Mouse (Mus musculus) small intestine, adult 2 months (tissue): Measurements from ENCODE around the gene Crlf2. TPM values are rescaled to one million over a fixed set of nuclear protein-coding genes. Genes with fewer than 3 reads are reported as not detected.

Source experiments
- H3K27ac ChIP-seq: fragments of 200-500 bp; 2 replicates; pipeline ENCODE4 v1.5.1; 2012; ENCODE audit warnings: low read depth, low read length, control low read depth, inconsistent platforms; ENCODE audit not compliant: insufficient read depth
- H3K27me3 ChIP-seq: fragments of 200-500 bp; 2 replicates; pipeline ENCODE4 v1.6.1; 2012; ENCODE audit warnings: mild to moderate bottlenecking, moderate library complexity, low read length, inconsistent platforms; ENCODE audit not compliant: control insufficient read depth, insufficient read depth
- H3K36me3 ChIP-seq: fragments of 200-500 bp; 2 replicates; pipeline ENCODE4 v1.6.1; 2012; ENCODE audit warnings: mild to moderate bottlenecking, low read length, control low read depth, inconsistent platforms; ENCODE audit not compliant: control insufficient read depth, insufficient read depth
- H3K4me1 ChIP-seq: fragments of 200-500 bp; 2 replicates; pipeline ENCODE4 v1.6.1; 2012; ENCODE audit warnings: low read length, inconsistent platforms, mixed read lengths; ENCODE audit not compliant: control insufficient read depth, insufficient read depth, insufficient read length
- H3K4me3 ChIP-seq: fragments of 200-500 bp; 2 replicates; pipeline ENCODE4 v1.5.1; 2012; ENCODE audit warnings: low read depth, mild to moderate bottlenecking, control low read depth, inconsistent platforms, low read length, moderate library complexity
- CTCF ChIP-seq: fragments of 200-500 bp; IDR thresholded peaks from 2 replicates; pipeline ENCODE4 v1.5.1; 2012; ENCODE audit warnings: low read depth, mild to moderate bottlenecking, control low read depth, inconsistent platforms, low read length, moderate library complexity, mixed read lengths; ENCODE audit not compliant: insufficient replicate concordance, insufficient read length; ENCODE audit errors: extremely low read depth
- POLR2A ChIP-seq: fragments of 200-500 bp; IDR thresholded peaks from 2 replicates; pipeline ENCODE4 v1.6.1; 2012; ENCODE audit warnings: low read depth, mild to moderate bottlenecking, control low read depth, inconsistent platforms, low read length, moderate library complexity
- WGBS: fragments of 180-500 bp; shearing (Covaris S2); methylation state at CpG from one replicate; pipeline ENCODE4 v1.1.7; 2018; 5-methylcytosine and 5-hydroxymethylcytosine counted together
- polyA plus RNA-seq: library from polyadenylated mRNA; depleted of rRNA; stranded (reverse); fragments of >200 nt; gene quantifications from 2 replicates; pipeline ENCODE4 v1.2.3, GENCODE M21; 2012

Gene Crlf2
- polyA plus RNA-seq, 1 experiment = 51.8 TPM

DNA sequence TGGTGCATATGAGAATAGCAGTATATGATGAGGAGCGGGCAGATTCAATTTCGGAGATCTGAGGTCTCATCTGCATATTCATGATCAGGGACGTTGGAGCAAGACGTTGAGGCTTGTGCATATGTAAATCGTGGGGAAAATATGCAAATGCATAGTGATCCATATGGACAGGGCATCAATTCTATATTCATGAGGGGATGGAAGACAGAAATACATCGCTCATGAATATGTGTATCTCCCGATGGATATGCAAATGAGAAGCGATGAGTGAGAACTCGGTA lies 730 bp downstream of the Crlf2 start:
- no peaks in the 10 kb centered on the region for H3K36me3 ChIP-seq
- no peak for TF ChIP-seq POLR2A
- no peak for TF ChIP-seq CTCF
- peaks cover 2% of the 10 kb centered on the region; the same call in 1 of the 2 replicates for H3K4me1 ChIP-seq
- no peaks in the 10 kb centered on the region for H3K27me3 ChIP-seq
- peak overlapping the region; percentile 96 for H3K4me3 ChIP-seq
- peak overlapping the region; percentile 84 for H3K27ac ChIP-seq
- under 1% methylated on average over 9 of the region's 9 CpGs for WGBS

DNA sequence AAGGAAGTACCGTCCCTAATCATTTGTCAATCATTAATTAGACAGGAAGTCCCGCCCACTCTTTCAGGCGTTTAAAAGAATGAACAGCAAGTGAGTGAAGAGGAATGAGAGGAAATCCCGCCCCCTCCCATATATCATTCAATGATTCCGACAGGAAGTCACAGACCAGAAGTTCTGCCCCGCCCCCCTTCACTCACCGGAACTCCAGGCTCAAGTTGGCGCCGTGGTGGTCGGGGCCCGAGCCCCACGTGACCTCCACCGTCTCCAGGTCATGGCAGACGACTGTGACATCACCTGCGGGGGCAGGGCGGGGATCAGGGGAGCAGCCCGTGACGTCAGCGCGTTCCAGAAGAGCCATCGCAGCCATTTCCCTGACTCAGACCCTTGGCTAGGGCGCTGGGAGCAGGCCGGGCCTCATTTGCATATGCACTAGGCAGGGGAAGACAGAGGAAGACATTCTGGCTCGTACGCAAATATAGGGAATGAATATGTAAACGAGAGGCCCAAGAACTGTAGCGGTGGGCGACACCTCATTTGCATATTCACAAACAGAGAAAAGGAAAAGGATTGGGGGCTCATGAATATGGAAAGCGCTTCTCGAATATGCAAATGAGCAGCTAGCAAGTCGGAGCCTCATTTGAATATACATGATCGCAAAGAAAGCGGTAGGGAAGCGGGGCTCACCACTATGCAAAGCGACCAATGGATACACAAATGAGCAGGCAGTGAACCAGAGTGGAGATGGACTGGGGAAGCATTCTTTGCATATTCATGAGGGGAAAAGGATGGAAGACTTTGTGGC lies 1.3 kb downstream of the Crlf2 start:
- Histone ChIP-seq H3K4me3 (peak overlapping the region; percentile 71), H3K4me1 (peaks cover 2% of the 10 kb centered on the region; the same call in 1 of the 2 replicates), H3K27me3 (no peaks in the 10 kb centered on the region), H3K27ac (peak overlapping the region; percentile 84), H3K36me3 (no peaks in the 10 kb centered on the region)
- under 1% methylated on average over 35 of the region's 35 CpGs for WGBS
- no peak for TF ChIP-seq POLR2A
- TF ChIP-seq CTCF = no peak

DNA sequence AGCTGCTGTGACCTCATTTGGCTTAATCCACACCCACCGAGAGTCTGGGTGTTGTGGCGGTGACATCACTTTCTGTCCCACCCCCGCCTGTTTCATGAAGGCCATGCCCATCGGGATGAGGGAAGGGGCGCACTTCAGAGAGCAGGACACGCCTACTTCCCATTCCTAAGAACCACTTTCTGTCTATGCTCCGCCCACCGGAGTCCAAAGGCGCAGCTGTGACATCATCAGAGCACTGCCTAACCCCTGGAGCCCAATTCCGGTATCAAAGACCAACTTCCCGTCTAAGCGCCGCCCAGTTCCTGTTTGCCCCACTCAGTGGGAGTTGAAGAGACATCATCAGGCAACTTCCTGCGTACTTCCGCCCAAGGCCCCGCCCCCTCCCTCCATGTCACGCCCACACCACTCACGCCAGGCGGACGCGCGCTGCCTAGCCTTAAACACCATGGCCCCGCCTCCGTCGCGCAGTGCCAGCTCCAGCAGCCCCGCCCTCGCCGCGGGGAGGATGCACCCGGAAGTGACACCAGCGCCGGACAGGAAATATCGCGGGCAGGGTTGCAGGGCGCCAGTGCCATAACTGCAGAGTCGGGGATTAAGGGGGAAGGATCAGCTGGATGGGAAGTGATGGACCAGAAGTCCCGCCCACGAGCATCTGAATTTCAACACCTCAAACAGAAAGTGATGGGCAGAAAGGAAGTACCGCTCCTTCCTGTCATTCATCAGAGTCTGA lies 2.0 kb downstream of the Crlf2 start:
- H3K36me3 ChIP-seq = no peaks in the 10 kb centered on the region
- H3K27me3 ChIP-seq = no peaks in the 10 kb centered on the region
- H3K4me3 ChIP-seq = peak overlapping the region; percentile 71
- H3K4me1 ChIP-seq = peaks cover 2% of the 10 kb centered on the region; the same call in 1 of the 2 replicates
- WGBS = 5% methylated on average over 40 of the region's 40 CpGs
- TF ChIP-seq CTCF (no peak), POLR2A (no peak)
- peak overlapping the region; percentile 84 for H3K27ac ChIP-seq

DNA sequence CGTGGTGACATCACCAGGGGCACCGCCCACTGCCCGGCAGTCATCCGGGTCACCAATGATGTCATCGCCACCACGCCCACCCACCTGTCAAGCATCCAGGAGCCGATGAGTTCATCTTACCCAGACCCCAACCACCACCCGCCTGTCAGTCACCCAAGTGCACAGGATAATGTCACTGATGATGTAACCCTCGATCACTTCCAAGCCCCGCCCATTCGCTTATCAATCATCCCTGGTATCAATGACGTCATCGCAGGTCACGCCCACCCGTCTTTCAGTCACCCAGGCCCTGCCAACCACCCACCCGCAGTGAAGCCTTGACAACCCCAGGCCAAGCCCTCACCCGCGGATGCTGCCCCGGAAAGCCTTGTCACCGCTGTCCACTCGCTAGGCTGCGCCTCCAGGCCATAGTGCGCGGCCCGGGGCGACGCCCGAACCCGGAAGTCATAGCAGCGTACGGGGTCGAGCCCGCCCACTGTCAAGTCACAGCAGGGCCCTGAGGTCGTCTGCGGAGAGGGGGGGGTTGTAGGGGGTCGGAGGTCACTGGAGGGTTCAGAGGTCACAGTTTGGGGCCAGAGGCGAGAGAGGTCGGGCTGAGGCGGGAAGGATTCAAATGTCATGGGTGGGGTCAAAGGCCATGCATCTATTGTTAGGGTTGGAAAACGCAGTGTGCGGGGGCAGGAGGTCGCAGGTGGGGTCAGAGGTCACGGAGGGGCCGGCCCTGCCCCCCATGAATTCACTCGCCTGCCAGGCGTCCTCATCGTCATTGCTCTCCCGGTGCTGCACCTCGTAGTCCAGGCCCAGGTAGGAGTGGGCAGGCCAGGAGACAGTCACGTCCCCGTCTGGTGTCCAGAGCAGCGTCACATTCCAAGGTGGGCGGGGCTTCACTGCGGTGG lies 2.9 kb downstream of the Crlf2 start:
- no peak overlapping the region for H3K27ac ChIP-seq

DNA sequence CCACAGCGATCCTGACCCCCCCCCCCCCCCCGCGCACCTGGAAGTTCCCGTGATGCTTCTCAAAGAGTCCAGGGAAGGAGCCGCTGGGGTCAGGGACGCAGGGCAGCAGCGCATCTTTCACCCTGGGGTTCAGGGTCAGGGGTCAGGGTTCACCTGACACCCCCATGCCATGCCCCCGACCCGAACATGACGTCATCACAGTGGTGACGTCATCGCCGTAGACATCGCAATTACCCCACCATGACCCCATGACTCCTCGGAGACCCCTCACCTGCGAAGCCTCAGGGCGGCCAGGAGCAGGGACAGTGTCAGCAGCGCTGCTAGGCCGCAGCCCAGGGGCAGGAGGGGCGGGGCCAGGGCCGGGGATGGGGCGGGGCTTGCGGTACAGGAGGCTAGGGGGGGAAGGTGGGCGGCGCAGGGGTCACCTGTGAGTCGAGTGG lies 3.5 kb downstream of the Crlf2 start:
- no peaks in the 10 kb centered on the region for H3K36me3 ChIP-seq
- H3K27ac ChIP-seq = no peak overlapping the region
- 79% methylated on average over 26 of the region's 26 CpGs for whole genome bisulfite sequencing
- H3K27me3 ChIP-seq = no peaks in the 10 kb centered on the region
- peaks cover 2% of the 10 kb centered on the region; the same call in 1 of the 2 replicates for H3K4me1 ChIP-seq
- no peak overlapping the region for H3K4me3 ChIP-seq
- TF ChIP-seq CTCF (no peak), POLR2A (no peak)

More for the DNA sequence above, 2.9 kb downstream of the Crlf2 start:
- 76% methylated on average over 54 of the region's 54 CpGs for WGBS
- Histone ChIP-seq H3K4me3 (peak overlapping the region; percentile 71), H3K27me3 (no peaks in the 10 kb centered on the region), H3K4me1 (peaks cover 2% of the 10 kb centered on the region; the same call in 1 of the 2 replicates), H3K36me3 (no peaks in the 10 kb centered on the region)
- no peak for TF ChIP-seq POLR2A
- TF ChIP-seq CTCF = no peak

DNA sequence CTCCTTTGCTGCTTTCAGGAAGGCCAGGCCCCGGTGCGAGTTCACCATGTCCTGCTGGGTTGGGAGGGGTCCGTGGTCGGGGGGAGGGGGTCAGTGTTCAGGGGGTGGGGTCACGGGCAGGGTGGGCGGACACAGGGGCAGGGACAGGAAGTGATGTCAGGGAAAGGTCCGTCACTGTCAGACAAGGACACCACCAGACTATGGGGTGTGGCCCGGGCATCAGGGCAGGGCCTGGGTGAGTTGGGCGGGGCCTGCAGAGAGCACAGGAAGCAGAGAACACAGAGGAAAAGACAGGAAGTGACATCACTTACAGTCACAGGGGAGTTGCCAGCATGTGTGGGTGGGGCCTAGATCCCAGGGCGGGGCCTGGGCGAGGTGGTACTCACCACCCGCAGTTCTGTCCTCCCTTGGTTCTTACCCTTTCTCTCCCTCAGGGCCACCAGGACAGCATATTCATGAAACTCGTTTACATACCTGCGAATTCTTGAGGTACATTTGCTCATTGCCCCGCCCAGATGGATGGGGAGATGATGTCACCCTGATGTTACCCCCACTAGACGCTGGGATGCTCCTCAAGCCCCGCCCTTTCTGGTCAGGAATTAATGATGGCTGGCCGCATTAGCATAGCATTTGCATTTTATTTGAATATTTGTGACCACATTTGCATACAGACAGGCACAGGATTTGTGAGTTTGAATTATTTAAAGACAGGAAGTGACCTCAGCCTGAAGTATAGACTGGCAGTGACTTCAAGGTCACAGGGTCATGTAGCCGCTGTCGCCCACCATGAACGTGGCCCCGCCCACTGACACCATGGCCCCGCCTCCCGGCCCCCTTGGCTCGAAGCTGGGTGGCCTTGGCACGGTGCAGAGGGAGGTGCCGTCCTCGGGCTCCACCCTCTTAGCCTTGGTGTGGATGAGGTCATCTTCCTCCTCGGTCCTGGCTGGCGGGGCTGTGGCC lies 4.4 kb downstream of the Crlf2 start:
- peaks cover 2% of the 10 kb centered on the region; the same call in 1 of the 2 replicates for H3K4me1 ChIP-seq
- TF ChIP-seq CTCF (no peak), POLR2A (no peak)
- no peak overlapping the region for H3K27ac ChIP-seq
- 82% methylated on average over 30 of the region's 30 CpGs for WGBS
- no peak overlapping the region for H3K4me3 ChIP-seq
- H3K27me3 ChIP-seq = no peaks in the 10 kb centered on the region
- H3K36me3 ChIP-seq = no peaks in the 10 kb centered on the region
